ENCODE assay signal across 8 mouse cellular contexts in the genomic region with DNA sequence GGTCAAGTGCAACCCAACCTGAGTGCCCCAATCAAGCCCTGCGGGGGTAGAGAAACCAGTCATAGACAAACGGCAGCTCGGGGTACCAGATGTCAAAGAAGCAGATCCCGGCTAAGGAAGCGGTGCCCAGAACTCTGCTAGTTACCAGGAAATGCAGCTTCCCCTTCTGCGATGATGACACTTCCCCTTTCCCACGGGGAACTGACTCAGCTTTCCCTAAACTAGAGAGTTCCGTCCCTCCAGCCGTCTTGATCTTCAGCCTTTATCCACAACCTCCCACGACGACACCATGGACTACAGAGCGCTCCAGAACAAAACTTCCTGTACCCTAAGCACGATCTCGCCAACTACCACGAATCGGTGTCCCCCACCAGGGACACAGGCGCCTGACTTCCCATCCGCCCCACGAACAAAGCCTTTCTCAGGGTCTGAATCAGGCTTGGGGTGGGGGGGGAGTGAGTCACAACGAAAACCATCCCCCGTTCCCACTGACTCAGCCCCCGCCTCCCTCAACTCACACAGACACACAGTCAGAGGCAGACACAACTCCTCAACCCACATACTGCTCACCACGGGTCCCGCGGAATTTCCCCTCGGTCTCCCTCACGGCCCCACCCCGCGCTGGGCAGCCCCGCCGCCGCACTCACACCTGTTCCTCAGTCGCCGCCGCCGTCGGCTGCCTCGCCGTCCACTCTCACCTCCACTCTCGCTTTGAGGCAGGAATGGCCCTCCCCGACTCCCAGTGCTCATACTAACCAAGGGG. TPM values are rescaled to one million over a fixed set of nuclear protein-coding genes. Genes with fewer than 3 reads are reported as not detected.
DNase-seq lines count a peak whose midpoint lies in the region; ATAC-seq and TF ChIP-seq lines count a peak whose summit lies in the region.

No protein-coding gene starts in this region.

- peaks cover 10% of the 10 kb centered on the region for H3K4me1 ChIP-seq in ES-Bruce4 (ENCODE audit: control insufficient read depth, insufficient read depth, low read length)
- peaks cover 42% of the 10 kb centered on the region for H3K4me1 ChIP-seq in heart, embryonic 16.5 days (ENCODE audit: control insufficient read depth, insufficient read depth, low read length)
- peaks cover 42% of the 10 kb centered on the region for H3K4me1 ChIP-seq in kidney, postnatal 0 days (replicated peaks; ENCODE audit: insufficient read depth, low read length)
- H3K4me1 ChIP-seq in lung, embryonic 15.5 days: peaks cover 53% of the 10 kb centered on the region

- no peak for ATAC-seq in heart, embryonic 16.5 days (replicated peaks; ENCODE audit: extremely low read depth, insufficient read depth, low FRiP score)
- ATAC-seq in kidney, postnatal 0 days (replicated peaks; ENCODE audit: low FRiP score, low read depth): peak; percentile 1; the same call in 1 of the 2 replicates
- ATAC-seq in lung, embryonic 15.5 days (ENCODE audit: borderline replicate concordance, extremely low read depth, low FRiP score, low TSS enrichment): peak; percentile 1
- ATAC-seq in neutrophil, adult 5-6 weeks (ENCODE audit: extremely low read depth, insufficient number of reproducible peaks, low FRiP score, poor library complexity, severe bottlenecking): peak; percentile 28
- ATAC-seq in erythroid progenitor cell, adult 5-6 weeks (replicated peaks; ENCODE audit: low FRiP score, poor library complexity, severe bottlenecking): no peak

- no peak for TF ChIP-seq CTCF in ES-Bruce4 (IDR thresholded peaks at IDR 0.05; ENCODE audit: low read depth, low read length)
- TF ChIP-seq CTCF in kidney, postnatal 0 days (IDR thresholded peaks at IDR 0.05; ENCODE audit: low read depth): no peak

- no peaks in the 10 kb centered on the region for H3K36me3 ChIP-seq in ES-Bruce4 (ENCODE audit: control insufficient read depth, insufficient read depth, low read length, poor library complexity, severe bottlenecking)
- peaks cover 28% of the 10 kb centered on the region for H3K36me3 ChIP-seq in heart, embryonic 16.5 days (ENCODE audit: control insufficient read depth, insufficient read depth)
- peaks cover 26% of the 10 kb centered on the region for H3K36me3 ChIP-seq in kidney, postnatal 0 days (ENCODE audit: insufficient read depth, low read length)
- H3K36me3 ChIP-seq in lung, embryonic 15.5 days: peaks cover 25% of the 10 kb centered on the region

- no peaks in the 10 kb centered on the region for H3K27me3 ChIP-seq in ES-Bruce4 (ENCODE audit: control insufficient read depth, insufficient read depth, low read length, poor library complexity, severe bottlenecking)
- H3K27me3 ChIP-seq in heart, embryonic 16.5 days (ENCODE audit: control insufficient read depth, insufficient read depth, low read length): no peaks in the 10 kb centered on the region
- H3K27me3 ChIP-seq in kidney, postnatal 0 days (ENCODE audit: insufficient read depth, low read length): no peaks in the 10 kb centered on the region
- H3K27me3 ChIP-seq in lung, embryonic 15.5 days: no peaks in the 10 kb centered on the region

- WGBS in heart, embryonic 16.5 days: under 1% methylated on average over 41 of the region's 41 CpGs
- WGBS in kidney, postnatal 0 days: under 1% methylated on average over 40 of the region's 41 CpGs
- under 1% methylated on average over 41 of the region's 41 CpGs for WGBS in lung, embryonic 15.5 days

- H3K4me2 ChIP-seq in heart, embryonic 16.5 days (ENCODE audit: low read depth, low read length): peak overlapping the region; percentile 98
- peak overlapping the region; percentile 98 for H3K4me2 ChIP-seq in kidney, postnatal 0 days (ENCODE audit: low read length)
- H3K4me2 ChIP-seq in lung, embryonic 15.5 days: peak overlapping the region; percentile 99

- DNase-seq in 3T3-L1 (ENCODE audit: low read depth, low spot score): peak; percentile 84
- DNase-seq in fibroblast of lung, adult 2 months (ENCODE audit: low read depth): peak; percentile 83
- DNase-seq in kidney, postnatal 0 days (ENCODE audit: low spot score): peak; percentile 82

- peak overlapping the region; percentile 78 for H3K9ac ChIP-seq in ES-Bruce4 (ENCODE audit: low read depth, poor library complexity, severe bottlenecking)
- peak overlapping the region; percentile 91 for H3K9ac ChIP-seq in heart, embryonic 16.5 days (ENCODE audit: low read length)
- peak overlapping the region; percentile 86 for H3K9ac ChIP-seq in kidney, postnatal 0 days (ENCODE audit: low read depth, low read length)
- peak overlapping the region; percentile 81 for H3K9ac ChIP-seq in lung, embryonic 15.5 days

- no peaks in the 10 kb centered on the region for H3K9me3 ChIP-seq in ES-Bruce4 (replicated peaks; ENCODE audit: control insufficient read depth, insufficient read depth, low read length, poor library complexity, severe bottlenecking)
- H3K9me3 ChIP-seq in heart, embryonic 16.5 days (replicated peaks; ENCODE audit: control insufficient read depth, low read length): no peaks in the 10 kb centered on the region
- no peaks in the 10 kb centered on the region for H3K9me3 ChIP-seq in kidney, postnatal 0 days (replicated peaks; ENCODE audit: low read length)
- H3K9me3 ChIP-seq in lung, embryonic 15.5 days: no peaks in the 10 kb centered on the region

- no peak for TF ChIP-seq EP300 in ES-Bruce4 (IDR thresholded peaks at IDR 0.05; ENCODE audit: insufficient read depth, low read depth, low read length)

- no peak overlapping the region for H3K27ac ChIP-seq in ES-Bruce4 (ENCODE audit: insufficient read depth, low read length)
- H3K27ac ChIP-seq in heart, embryonic 16.5 days (ENCODE audit: low read length): peak overlapping the region; percentile 98
- H3K27ac ChIP-seq in kidney, postnatal 0 days: peak overlapping the region; percentile 99
- H3K27ac ChIP-seq in lung, embryonic 15.5 days: peak overlapping the region; percentile 99

- H3K4me3 ChIP-seq in ES-Bruce4 (ENCODE audit: low read depth, low read length): peak overlapping the region; percentile 83
- H3K4me3 ChIP-seq in heart, embryonic 16.5 days (ENCODE audit: low read length): peak overlapping the region; percentile 68
- peak overlapping the region; percentile 82 for H3K4me3 ChIP-seq in kidney, postnatal 0 days (replicated peaks; ENCODE audit: low read depth, low read length)
- H3K4me3 ChIP-seq in lung, embryonic 15.5 days: peak overlapping the region; percentile 63

- TF ChIP-seq POLR2A in ES-Bruce4 (IDR thresholded peaks at IDR 0.05; ENCODE audit: insufficient read depth, low read length): no peak

RNA-seq across cellular contexts. Expression of gene Kdm6b, which starts 3.0 kb away (rescaled TPM):
- 23.3 and 28.4 TPM in 2 replicates for polyA plus RNA-seq in ES-Bruce4 (2011; ENCODE audit: insufficient read depth, insufficient read length, low read depth, missing spikeins)
- polyA plus RNA-seq in heart, embryonic 16.5 days (2015; fragmentation: Nextera tagmentation; extraction: Ambion mirVana): 17.3 and 18.2 TPM in 2 replicates
- 23.2 and 26.8 TPM in 2 replicates for polyA plus RNA-seq in kidney, postnatal 0 days (2015; fragmentation: Nextera tagmentation; extraction: Ambion mirVana)
- 22.7 and 23.4 TPM in 2 replicates for polyA plus RNA-seq in lung, embryonic 15.5 days (2015; fragmentation: Nextera tagmentation; extraction: Ambion mirVana)
- 18.4 and 23.8 TPM in 2 replicates for total RNA-seq in neutrophil, adult 5-6 weeks (2017)
- 6.5 and 11.7 TPM in 2 replicates for total RNA-seq in erythroid progenitor cell, adult 5-6 weeks (2015; ENCODE audit: low replicate concordance)
- total RNA-seq in erythroid progenitor cell, adult 5-6 weeks (2017; ENCODE audit: low replicate concordance): 0.64 and 1.2 TPM in 2 replicates

RNA-seq across cellular contexts. Expression of gene Tmem88, which starts 12.5 kb away (rescaled TPM):
- polyA plus RNA-seq in ES-Bruce4 (2011; ENCODE audit: insufficient read depth, insufficient read length, low read depth, missing spikeins): 15.7 and 16.6 TPM in 2 replicates
- polyA plus RNA-seq in heart, embryonic 16.5 days (2015; fragmentation: Nextera tagmentation; extraction: Ambion mirVana): 39.6 and 45.2 TPM in 2 replicates
- polyA plus RNA-seq in kidney, postnatal 0 days (2015; fragmentation: Nextera tagmentation; extraction: Ambion mirVana): 55.5 and 61.3 TPM in 2 replicates
- 46.7 and 49.8 TPM in 2 replicates for polyA plus RNA-seq in lung, embryonic 15.5 days (2015; fragmentation: Nextera tagmentation; extraction: Ambion mirVana)
- 2.7 and 3.3 TPM in 2 replicates for total RNA-seq in neutrophil, adult 5-6 weeks (2017)
- not detected in 2 replicates for total RNA-seq in erythroid progenitor cell, adult 5-6 weeks (2015; ENCODE audit: low replicate concordance)
- total RNA-seq in erythroid progenitor cell, adult 5-6 weeks (2017; ENCODE audit: low replicate concordance): not detected in 2 replicates

RNA-seq across cellular contexts. Expression of gene Cyb5d1, which starts 15.1 kb away (rescaled TPM):
- 21.1 and 21.5 TPM in 2 replicates for polyA plus RNA-seq in ES-Bruce4 (2011; ENCODE audit: insufficient read depth, insufficient read length, low read depth, missing spikeins)
- 25.4 and 27.6 TPM in 2 replicates for polyA plus RNA-seq in heart, embryonic 16.5 days (2015; fragmentation: Nextera tagmentation; extraction: Ambion mirVana)
- 16.6 and 19.8 TPM in 2 replicates for polyA plus RNA-seq in kidney, postnatal 0 days (2015; fragmentation: Nextera tagmentation; extraction: Ambion mirVana)
- polyA plus RNA-seq in lung, embryonic 15.5 days (2015; fragmentation: Nextera tagmentation; extraction: Ambion mirVana): 28.4 and 31.5 TPM in 2 replicates
- total RNA-seq in neutrophil, adult 5-6 weeks (2017): 53.2 and 64.2 TPM in 2 replicates
- 8.3 and 11.7 TPM in 2 replicates for total RNA-seq in erythroid progenitor cell, adult 5-6 weeks (2015; ENCODE audit: low replicate concordance)
- total RNA-seq in erythroid progenitor cell, adult 5-6 weeks (2017; ENCODE audit: low replicate concordance): 25.7 and 32.5 TPM in 2 replicates

RNA-seq across cellular contexts. Expression of gene Naa38, which starts 15.2 kb away (rescaled TPM):
- 77.9 and 94.0 TPM in 2 replicates for polyA plus RNA-seq in ES-Bruce4 (2011; ENCODE audit: insufficient read depth, insufficient read length, low read depth, missing spikeins)
- polyA plus RNA-seq in heart, embryonic 16.5 days (2015; fragmentation: Nextera tagmentation; extraction: Ambion mirVana): 134 and 135 TPM in 2 replicates
- polyA plus RNA-seq in kidney, postnatal 0 days (2015; fragmentation: Nextera tagmentation; extraction: Ambion mirVana): 183 and 198 TPM in 2 replicates
- 151 and 168 TPM in 2 replicates for polyA plus RNA-seq in lung, embryonic 15.5 days (2015; fragmentation: Nextera tagmentation; extraction: Ambion mirVana)
- total RNA-seq in neutrophil, adult 5-6 weeks (2017): 34.1 and 39.9 TPM in 2 replicates
- 26.8 and 31.7 TPM in 2 replicates for total RNA-seq in erythroid progenitor cell, adult 5-6 weeks (2015; ENCODE audit: low replicate concordance)
- 21.6 and 21.9 TPM in 2 replicates for total RNA-seq in erythroid progenitor cell, adult 5-6 weeks (2017; ENCODE audit: low replicate concordance)

RNA-seq across cellular contexts. Expression of gene Chd3, which starts 41.3 kb away (rescaled TPM):
- 21.9 and 25.7 TPM in 2 replicates for polyA plus RNA-seq in ES-Bruce4 (2011; ENCODE audit: insufficient read depth, insufficient read length, low read depth, missing spikeins)
- polyA plus RNA-seq in heart, embryonic 16.5 days (2015; fragmentation: Nextera tagmentation; extraction: Ambion mirVana): 13.3 and 19.8 TPM in 2 replicates
- 38.0 and 42.3 TPM in 2 replicates for polyA plus RNA-seq in kidney, postnatal 0 days (2015; fragmentation: Nextera tagmentation; extraction: Ambion mirVana)
- 56.7 and 59.4 TPM in 2 replicates for polyA plus RNA-seq in lung, embryonic 15.5 days (2015; fragmentation: Nextera tagmentation; extraction: Ambion mirVana)
- 152 and 159 TPM in 2 replicates for total RNA-seq in neutrophil, adult 5-6 weeks (2017)
- total RNA-seq in erythroid progenitor cell, adult 5-6 weeks (2015; ENCODE audit: low replicate concordance): 21.0 and 33.2 TPM in 2 replicates
- 18.9 and 19.5 TPM in 2 replicates for total RNA-seq in erythroid progenitor cell, adult 5-6 weeks (2017; ENCODE audit: low replicate concordance)

Comparison
In these comparisons a context has a peak if more than half of its experiments do, and no peak if none do; other contexts are left out.
1. ATAC-seq: peak in kidney, postnatal 0 days (single experiment), lung, embryonic 15.5 days (single experiment) and neutrophil, adult 5-6 weeks (single experiment); none in heart, embryonic 16.5 days (single experiment) and erythroid progenitor cell, adult 5-6 weeks (single experiment).
2. Peak in every context shown above with its lines, with median percentiles within 50 percentile points of each other: DNase-seq, H3K4me3 ChIP-seq, H3K9ac ChIP-seq and H3K4me2 ChIP-seq.